Mouse (Mus musculus): Measurements from ENCODE around the gene Eomes.

- TF ChIP-seq CTCF (IDR thresholded peaks at IDR 0.05; ENCODE audit: control insufficient read depth, insufficient read depth, insufficient replicate concordance, low read depth, low read length) (no peak), POLR2A (IDR thresholded peaks at IDR 0.05; ENCODE audit: control insufficient read depth, low read depth, low read length) (no peak)
Measured at GRCm38 (mm10) chr9:118479508-118480291, 1.7 kb downstream of the Eomes start.
